Mouse (Mus musculus): ENCODE measurements at regions not wholly inside any gene's neighbourhood (a gene's known extent, or its start where the extent isn't known, plus 50 kb on each side); places are given as distances from the start of the nearest gene placed in this dataset.
A peak's percentile ranks its signal among the peaks of the same experiment; 100 is the strongest.

DNA sequence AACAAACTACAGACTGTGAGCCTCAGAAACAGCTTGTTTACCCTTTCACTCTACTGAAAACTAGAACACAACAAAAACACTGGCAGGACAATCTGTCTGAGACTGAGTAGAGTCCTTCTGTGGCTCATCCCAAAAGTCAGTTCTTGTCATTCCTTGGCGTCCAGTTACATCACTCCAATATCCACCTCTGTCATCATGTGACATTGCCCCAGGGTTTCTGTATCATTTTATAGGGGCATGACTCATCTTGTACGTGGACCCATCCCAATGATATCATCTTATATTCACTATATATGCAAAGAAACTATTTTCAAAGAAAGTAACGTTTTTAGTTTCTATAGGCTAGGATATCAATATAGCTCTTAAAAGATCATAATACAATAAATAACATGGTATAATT is 152.3 kb downstream of the Dkk2 start:
- intact Hi-C loops (cut with DNase I): no loop called here
- no peak for DNase-seq

DNA sequence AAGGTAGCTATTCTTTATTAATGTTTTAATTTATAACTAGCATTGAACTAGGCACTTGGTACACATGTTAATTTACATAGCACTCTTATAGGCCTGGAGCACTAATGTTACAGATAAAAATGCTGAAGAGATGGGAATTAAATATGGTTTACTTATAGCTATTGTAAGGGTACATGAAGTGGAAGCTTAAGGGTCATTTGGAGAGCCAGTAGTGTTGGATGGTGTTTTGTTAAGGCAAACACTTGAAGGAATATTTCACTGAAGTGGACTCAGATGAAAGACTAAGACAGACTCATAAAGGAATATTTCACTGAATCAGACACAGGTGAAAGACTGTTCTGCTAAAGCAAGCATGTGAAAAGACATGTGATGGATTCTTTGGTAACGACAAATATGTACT is 172.7 kb downstream of the Dkk2 start:
- intact Hi-C loops (cut with DNase I): no loop called here
- no peak for DNase-seq

DNA sequence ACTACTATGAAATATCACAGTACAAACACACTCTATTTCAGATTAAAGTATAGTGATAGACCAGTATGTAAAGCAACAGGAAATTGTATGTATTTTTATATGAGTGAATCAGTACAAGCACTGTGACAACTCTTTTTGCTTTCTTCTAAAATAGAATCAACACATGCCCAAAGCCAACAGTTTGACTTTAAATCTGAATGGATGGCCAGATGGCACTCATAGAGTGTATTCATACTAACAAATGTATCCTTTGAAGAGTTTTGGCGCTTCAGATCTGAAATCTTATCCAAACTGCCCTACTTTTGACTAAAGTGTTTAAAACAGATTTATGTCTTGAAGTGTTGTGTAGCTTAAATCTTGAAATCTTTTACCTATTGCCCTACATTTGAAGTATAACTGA is 184.5 kb downstream of the Dkk2 start:
- no peak for DNase-seq
- intact Hi-C loops (cut with DNase I): no loop called here

DNA sequence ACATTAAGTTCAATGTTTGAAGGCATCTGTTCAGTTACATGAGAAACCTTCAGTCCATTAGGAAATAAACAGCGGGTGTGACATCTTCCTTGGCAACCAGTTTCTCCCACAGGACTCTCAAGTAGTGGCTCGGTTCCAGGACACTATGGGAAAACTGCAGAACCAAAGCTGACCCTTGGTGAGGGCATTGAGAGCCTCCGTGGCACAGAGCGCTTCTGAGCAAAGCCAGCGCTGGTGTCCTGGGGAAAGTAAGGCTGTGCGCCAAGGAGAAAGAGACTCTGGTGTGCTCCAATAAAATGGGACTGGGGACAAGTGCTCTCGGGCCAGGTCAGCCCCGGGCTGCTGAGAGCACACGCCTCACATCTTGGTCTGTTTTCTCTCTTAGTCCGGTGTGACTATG is 189.7 kb downstream of the Dkk2 start:
- DNase-seq: peak; percentile 20 to 28

DNA sequence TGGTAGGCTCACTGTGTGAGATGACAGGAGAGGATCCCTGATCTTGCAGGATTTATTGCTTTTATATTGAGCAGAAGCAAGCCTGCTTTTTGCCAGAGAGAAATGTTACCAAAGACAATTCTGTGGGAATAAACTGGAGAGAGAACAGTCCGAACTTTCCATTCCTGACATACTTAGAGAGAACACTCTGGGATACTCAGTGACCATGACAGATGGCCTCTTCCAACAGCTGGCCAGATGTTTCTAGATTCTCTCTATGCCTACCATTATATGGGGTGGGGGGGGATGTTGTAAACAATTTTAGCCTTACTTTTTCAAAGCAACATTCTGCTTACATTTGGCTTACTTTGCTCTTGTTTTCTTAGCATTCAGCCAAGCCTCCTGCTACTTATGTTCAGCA is 192.7 kb downstream of the Dkk2 start:
- intact Hi-C loops (cut with DNase I): no loop called here
- no peak for DNase-seq

More for the DNA sequence above, 189.7 kb downstream of the Dkk2 start:
- intact Hi-C loops (cut with DNase I): no loop called here

DNA sequence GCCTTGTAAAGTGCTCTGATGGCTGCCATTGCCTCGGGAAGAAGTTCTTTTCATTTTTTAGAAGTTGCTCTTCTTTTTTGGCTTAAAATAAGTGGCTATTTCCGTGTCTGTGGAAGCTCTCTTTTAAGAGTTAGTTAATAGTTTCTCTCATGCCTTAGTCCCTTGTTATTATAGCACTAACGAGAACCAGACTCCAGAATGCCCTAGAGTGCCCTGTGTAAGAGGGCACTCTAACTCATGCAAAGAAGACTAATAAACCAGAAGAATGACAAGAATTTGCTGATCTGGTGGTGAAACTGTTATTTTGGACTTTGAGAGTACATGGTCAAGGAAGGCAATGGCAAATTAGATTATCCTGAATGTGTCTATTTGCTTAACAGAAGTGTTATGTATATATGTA is 202.6 kb downstream of the Dkk2 start:
- intact Hi-C loops (cut with DNase I): no loop called here
- no peak for DNase-seq

DNA sequence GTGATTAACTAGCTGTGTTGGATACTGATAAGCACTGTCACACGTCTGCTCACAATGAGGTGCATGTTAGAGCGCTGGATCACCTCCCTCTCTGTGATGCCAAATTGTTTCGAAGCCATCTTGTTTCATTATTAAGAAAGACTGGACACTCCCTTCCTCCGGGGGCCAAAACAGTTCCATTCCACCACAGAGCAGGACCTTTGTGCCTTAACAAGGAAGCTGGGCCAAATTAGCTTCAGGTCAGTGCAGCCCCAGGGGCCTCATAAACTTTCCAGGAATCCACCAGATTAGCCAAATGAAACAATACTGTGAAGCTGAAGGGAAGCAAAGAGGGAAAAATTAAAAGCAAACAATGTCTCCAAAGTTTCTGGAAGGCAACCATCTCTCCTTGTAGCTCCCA is 241.9 kb downstream of the Dkk2 start:
- no peak for DNase-seq

DNA sequence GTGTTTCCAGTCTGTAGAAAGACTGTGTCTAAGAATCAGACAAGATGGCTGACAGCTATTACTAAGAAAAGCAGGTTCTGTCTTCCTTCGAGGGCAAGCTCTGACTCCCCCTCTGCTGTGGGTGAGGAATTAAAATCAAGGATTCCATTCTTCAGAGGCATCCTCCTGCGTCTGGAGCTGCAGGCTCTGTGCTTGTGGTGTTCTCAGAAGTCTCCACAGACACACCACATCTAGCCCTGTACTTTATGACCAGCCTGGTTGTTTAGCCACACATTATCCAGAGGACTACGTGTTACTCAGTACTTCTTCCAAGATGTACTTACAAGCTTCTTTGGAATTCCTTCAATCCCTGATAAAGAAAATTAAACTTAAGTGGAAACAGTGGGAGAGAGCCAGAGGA is 258.5 kb downstream of the Dkk2 start:
- intact Hi-C loops (cut with DNase I): no loop called here
- DNase-seq: no peak

More for the DNA sequence above, 241.9 kb downstream of the Dkk2 start:
- intact Hi-C loops (cut with DNase I): no loop called here

DNA sequence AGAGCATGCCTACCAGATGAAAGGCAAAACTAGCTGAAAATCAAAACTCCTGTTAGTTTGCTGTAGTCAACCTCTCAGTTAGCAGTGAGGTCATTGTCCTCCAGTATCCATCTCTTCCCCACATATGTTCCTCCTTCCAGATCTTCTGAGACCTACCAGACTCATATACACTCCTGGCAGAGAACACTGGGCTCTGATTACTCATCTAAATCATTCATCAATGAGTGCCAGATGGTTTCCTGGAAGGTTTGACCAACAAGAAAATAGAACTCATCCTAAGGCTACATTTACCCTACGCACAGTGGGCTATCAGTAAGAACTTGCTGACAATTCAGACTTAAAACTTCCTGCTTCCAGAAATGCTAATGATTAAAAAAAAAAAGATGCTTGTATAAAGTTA is 260.8 kb downstream of the Dkk2 start:
- intact Hi-C loops (cut with DNase I): no loop called here

DNA sequence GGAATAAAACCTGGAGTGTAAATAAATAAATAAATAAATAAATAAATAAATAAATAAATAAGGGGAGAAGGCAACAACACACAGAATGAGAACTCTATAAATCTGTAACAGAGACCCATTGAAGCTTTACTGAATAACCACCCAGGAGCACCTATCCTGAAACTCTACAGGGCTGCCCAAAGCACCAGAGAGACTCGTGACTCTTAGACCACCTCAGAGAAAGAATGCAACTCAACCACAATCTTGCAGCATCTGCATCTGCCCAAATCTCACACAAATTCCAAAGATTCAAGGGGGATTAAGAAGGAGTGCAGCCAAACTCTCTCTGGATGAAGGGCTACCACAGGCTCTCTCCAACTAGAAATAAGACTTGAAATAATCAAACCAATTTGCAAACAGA is 264.5 kb downstream of the Dkk2 start:
- intact Hi-C loops (cut with DNase I): no loop called here

More for the DNA sequence above, 260.8 kb downstream of the Dkk2 start:
- no peak for DNase-seq

DNA sequence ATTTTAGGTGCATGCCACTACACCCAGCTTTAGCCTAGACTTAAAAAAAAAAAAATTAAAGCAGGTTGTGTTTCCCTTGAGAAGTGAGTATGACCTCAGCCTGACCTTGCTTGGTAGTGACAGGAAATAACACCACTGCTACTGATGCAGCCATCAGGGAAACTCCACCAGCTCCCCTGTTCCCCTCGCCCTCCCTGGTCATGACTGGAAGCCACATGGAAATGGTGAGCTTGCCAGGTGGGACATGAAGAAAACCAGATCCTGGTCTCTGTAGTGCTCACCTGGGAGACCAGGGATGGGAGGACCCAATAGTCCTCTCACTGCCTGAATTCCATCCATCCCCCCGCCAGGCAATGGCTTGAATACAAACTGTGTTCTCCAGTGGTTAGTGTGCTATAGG is 268.1 kb downstream of the Dkk2 start:
- no peak for DNase-seq
- intact Hi-C loops (cut with DNase I): no loop called here

More for the DNA sequence above, 264.5 kb downstream of the Dkk2 start:
- DNase-seq: no peak

DNA sequence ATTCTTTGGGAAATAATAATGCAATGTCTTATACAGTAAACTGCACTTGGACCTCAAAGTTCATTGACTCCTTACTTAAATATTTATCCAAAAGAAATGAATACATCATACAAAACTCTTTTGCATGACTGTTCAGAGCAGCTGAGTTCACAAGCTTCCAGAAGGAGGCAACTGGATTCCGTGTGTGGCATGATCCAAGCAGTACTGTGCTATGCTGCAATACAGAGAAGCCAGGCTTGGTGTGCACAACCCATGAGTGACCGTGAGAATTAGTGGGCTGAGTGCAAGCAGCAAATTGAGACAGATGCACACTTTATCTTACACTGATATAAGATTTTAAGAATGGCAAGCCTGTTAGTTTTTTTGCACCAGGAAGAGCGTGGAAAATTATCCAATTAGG is 270.0 kb upstream of the Gimd1 start:
- no peak for DNase-seq
- intact Hi-C loops (cut with DNase I): no loop called here

DNA sequence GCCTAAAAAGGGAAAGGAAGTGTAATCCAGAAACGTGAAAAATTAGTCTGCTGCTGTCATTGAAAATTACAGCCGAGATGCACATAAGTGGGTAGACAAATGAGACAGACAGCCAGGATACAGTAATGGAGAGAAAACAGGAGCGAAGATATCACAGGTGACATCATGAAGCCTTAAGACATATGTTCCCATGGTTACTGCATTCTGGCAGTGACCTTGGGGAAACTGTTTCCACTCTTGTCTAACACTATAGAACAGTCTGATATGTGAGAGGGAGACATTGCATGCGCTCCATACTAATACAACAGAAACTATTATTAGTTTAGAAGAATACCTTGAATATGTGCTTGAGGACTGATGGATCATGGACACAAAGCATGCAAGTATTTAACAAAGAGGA is 254.0 kb upstream of the Gimd1 start:
- DNase-seq: no peak
- intact Hi-C loops (cut with DNase I): no loop called here

DNA sequence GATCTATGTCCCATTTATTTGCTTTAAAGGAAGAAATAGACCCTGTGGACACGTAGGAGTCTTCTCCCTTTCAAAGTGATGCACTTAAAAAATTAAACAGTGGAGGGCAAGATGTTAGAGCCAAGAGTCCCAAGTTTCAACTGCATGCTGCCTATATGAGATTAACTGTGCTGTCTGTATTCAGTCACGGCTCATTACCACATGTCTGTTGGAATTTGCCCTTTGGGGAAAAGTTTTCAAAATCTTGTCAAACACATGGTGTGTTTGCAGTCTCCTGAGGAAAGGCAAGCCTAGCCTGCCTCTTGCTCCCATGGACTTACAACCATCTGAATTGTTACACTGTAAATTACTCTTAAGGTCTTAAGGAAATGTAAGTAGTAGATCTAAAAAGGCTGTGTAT is 211.9 kb upstream of the Gimd1 start:
- intact Hi-C loops (cut with DNase I): no loop called here
- DNase-seq: no peak

DNA sequence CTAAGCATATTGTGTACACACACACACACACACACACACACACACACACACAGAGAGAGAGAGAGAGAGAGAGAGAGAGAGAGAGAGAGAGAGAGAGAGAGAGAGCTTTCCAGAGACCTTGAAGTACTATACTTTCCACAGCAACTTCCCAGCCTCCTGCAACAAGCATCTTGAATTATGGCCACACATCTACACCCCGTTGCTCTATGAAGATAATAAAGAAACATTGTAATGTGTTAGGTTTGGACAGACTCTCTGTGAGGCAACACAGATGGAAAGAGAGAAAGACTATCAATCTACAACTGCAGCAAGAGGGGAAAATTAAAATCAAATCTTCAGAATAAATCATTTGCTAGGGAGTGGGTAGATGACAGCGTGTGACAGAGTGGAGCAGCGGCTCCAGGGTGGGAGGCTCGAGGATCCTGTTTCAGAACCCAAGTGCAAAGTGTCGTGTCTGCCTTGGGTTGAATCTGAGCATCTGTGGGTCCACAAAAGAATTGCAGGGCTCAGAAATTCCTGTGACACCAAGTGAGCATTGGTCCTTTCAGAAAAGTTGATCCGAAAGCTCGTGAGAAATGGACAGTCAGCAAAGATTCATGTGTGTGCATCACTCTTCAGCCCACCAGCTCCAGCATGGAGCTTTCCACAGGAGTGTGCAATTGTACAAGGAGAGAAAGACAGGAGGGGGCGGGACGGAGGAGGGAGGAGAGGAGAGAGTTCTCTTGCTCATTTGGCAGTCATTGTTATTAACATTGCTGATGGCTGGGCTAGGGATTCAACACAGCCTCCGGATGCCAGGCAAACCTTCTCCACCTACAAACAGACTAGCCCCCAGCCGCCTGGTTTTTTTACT is 203.6 kb upstream of the Gimd1 start:
- intact Hi-C loops (cut with DNase I): no loop called here

DNA sequence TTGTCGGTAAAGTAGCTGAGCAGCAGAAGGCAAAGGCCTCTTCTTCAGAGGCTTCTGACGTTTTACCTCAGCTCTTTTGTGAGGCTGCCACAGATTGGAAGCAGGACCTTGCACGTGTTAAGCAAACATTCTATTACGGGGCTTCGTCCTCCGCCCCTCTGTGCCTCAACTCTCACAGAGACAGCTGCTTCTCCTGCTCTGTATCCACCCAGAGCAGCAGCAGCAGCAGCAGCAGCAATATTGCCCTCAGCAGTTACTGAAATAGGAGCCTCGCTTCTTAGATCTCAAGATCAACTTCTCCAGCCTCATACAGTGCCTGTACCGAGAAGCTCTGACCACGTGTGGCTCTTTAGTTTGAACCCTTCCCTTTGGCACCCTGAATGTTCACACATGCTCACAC is 202.4 kb upstream of the Gimd1 start:
- no peak for DNase-seq
- intact Hi-C loops (cut with DNase I): no loop called here

More for the DNA sequence above, 203.6 kb upstream of the Gimd1 start:
- DNase-seq: no peak

DNA sequence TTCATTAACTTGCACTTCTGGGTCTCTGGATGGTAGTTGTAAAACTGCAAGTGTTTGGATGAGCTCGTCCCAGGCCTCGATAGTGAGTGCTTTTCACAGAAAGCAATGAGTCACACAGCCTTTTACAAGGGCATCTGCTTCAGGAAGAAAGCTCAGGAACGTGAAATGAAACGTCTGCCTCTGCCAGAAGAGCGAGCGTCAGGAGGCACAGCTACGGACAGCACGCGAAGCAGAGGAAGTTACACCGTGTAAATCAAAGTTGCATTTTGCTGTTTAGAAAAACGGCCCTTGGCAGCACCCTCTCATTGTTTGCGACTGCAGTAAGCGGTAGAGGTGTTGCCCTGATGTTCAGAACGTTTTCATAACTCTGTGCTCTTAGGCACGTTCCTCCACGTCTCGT is 201.5 kb upstream of the Gimd1 start:
- intact Hi-C loops (cut with DNase I): no loop called here
- DNase-seq: no peak

DNA sequence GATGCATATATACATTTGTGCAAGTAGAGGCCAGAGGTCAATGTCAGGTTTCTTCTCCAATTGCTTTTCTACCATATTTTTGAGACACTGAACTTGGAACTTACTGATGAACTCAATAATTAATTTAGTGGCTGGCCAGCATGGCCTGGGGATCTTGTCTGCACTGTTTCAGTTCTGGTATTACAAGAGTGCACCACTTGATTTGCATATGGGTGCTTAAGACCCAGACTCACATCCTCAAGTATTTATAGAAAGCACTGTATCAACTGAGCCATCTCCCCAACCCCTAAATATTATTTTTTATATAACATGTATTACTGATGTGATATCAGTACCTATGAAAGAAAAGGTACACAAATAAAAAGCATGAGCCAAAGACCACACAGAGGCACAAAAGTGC is 197.8 kb upstream of the Gimd1 start:
- DNase-seq: no peak
- intact Hi-C loops (cut with DNase I): no loop called here

DNA sequence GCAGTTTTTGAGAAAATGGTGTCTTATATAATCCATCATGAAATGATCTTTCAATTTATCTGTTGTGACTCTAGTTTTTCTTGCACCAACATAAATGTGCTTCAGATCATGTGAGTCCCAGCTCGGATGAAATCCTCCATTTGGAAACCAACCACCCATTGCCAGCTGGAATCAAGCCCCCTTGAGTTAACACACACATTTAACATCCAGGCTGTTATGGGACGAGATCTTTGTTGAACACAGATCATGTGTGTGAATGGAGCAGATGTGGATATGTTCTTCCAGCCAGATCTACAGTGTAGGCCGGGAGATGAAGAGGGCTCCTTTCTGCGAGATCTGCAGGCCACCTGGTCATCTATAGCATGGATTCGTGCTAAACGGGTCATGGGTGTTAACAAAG is 188.4 kb upstream of the Gimd1 start:
- intact Hi-C loops (cut with DNase I): no loop called here
- DNase-seq: peak in 1 of 2 experiments; percentile 1

DNA sequence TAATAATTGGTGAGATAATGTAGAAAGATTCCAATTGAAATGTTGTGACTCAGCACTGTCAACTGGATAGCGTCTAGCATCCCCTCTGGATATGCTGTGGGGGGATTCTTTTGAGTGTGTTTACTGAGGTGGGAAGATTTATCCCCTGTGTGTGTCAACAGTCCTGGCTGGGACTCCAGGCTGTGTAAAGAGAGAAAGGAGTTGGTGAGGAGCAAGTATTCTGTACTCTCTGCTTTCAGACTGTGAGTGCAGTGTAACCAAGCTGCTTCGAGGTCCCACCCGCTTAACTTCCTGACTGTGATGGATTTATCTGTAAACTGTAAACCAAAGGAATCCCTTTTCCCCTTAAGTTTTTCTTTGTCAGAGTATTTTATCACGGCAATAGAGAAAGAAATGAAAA is 175.7 kb upstream of the Gimd1 start:
- DNase-seq: no peak
- intact Hi-C loops (cut with DNase I): no loop called here

DNA sequence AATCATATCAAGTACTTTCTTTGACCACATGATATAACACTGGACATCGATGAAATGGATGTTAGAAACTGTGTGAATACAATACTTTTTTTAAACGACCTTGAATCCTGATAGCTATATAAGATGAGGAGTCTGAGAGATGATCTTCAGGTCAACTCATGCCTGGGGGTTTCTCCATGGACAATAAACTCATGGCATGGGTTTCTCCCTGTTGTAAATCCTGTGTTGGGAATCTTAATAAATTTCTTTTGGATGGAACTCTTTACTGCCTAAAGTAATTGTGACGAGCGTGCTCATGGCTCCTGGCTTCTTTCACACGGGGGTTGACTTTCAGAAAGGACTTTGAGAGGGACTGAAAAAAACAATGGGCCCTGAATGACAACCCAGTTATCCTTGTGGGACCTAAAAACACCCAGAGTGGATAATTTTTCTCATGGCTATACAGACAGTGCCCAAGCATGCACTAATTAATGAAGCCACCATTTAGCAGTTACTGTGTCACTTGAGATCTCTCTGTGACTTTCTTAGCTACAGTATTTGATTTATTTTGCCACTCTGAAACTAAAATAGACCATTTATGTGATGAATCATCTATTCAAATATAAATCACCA is 167.2 kb upstream of the Gimd1 start:
- intact Hi-C loops (cut with DNase I): no loop called here
- DNase-seq: no peak

DNA sequence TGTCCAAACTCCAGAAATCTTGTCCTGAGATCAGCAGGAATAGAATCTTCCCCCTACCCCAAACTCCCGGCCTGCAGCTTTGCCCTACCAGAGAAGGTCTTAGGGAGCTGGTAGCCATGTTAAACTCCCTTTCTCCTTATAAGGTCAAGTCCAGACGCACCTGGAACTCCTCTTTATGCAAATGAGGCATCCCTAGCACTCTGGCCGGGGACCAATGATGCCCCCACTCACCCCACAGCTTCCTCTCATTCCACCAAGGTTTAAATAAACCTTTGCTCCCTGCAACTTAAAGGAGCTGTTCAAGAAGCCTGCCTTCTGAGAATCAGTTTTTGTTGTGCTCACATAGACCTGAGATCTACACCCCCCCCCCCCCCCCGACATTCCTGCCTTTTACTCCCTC is 158.6 kb upstream of the Gimd1 start:
- DNase-seq: no peak
- intact Hi-C loops (cut with DNase I): no loop called here
